Mouse (Mus musculus): ENCODE data around the gene Lrrtm3. TPM values are rescaled to one million over a fixed set of nuclear protein-coding genes. Genes with fewer than 3 reads are reported as not detected.

Lrrtm3 gene
- polyA plus RNA-seq (2012): not detected in 2 replicates

DNA sequence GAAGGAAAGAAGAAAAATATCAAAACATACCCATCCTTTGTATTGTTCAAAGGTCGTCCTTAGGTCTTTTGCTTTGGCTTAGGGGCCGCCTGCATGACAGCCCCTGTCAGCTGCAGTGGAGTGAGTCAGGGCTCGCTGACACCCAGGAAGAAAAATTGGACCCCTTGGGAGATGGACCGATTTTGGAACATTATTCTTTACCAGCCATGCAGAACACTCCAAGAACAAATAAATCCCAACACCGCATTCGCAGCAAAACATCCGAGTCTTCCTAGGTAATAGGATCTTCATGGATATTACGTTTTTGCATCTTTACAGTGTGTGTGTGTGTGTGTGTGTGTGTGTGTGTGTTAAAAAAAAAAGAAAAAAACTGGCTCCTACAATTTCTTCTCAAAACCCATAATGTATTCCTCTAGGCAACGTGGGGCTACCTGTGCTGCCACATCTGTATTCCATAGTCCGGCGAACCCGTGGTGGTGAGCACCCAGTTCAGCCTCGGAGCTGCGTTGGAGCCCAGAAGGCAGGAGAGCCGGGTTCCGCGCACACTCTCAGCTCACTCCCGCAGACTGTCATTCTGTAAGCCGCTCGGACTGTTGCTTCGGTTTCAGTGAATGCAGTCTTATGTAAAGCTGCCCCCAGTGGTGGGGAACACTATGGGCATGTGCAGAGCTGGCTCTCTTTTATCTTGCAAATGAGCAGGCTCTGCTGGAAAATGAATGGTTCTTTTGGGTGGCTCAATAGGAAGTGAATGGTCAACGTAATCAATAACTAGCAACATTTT lies at the start of gene Lrrtm3:
Lrrtm3 (minus strand) TSS at position 598 of the 781 bp plus-strand sequence.
- TF ChIP-seq TAL1 (IDR thresholded peaks at IDR 0.05; ENCODE audit: low read length): no peak
- no peak for TF ChIP-seq GATA1 (IDR thresholded peaks at IDR 0.05; ENCODE audit: low read length)
- H3K27me3 ChIP-seq (ENCODE audit: control insufficient read depth): peaks cover 18% of the 10 kb centered on the region
- no peaks in the 10 kb centered on the region for H3K36me3 ChIP-seq (ENCODE audit: control insufficient read depth)
- no peaks in the 10 kb centered on the region for H3K4me1 ChIP-seq (ENCODE audit: control insufficient read depth)
- H3K9me3 ChIP-seq (ENCODE audit: control insufficient read depth, low read length): no peaks in the 10 kb centered on the region
- no peak within 1 kb of the TSS for H3K4me3 ChIP-seq (replicated peaks)

DNA sequence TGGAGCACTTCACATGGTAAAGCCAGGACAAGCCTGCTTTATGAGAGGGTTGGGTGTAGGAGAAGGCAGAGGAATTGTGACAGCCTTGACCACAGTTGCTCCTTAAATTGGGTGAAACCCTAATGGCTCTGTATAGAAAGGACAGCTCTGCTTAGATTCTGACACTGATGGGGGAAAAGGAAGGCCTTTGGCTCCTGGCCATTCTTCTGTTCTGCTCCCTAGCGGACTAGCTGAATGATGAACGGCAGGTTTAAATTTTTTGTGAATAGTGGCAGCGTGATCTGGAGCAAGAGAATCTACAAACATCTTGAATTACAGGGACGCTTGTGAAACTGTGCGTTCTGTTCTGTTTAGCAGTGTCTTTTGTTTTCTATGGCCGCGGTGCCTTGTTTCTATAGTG lies 45.4 kb upstream of the Lrrtm3 start:
- peaks cover 16% of the 10 kb centered on the region for H3K9me3 ChIP-seq (ENCODE audit: control insufficient read depth, low read length)
- no peaks in the 10 kb centered on the region for H3K4me1 ChIP-seq (ENCODE audit: control insufficient read depth)
- no peak for TF ChIP-seq TAL1 (IDR thresholded peaks at IDR 0.05; ENCODE audit: low read length)
- no peak for TF ChIP-seq GATA1 (IDR thresholded peaks at IDR 0.05; ENCODE audit: low read length)
- H3K36me3 ChIP-seq (ENCODE audit: control insufficient read depth): no peaks in the 10 kb centered on the region
- no peaks in the 10 kb centered on the region for H3K27me3 ChIP-seq (ENCODE audit: control insufficient read depth)
- H3K4me3 ChIP-seq (replicated peaks): no peak overlapping the region

- no peaks in the 10 kb centered on the region for H3K4me1 ChIP-seq (ENCODE audit: control insufficient read depth)
Measured at GRCm38 (mm10) chr10:64133461-64133860, 43.4 kb upstream of the Lrrtm3 start.

DNA sequence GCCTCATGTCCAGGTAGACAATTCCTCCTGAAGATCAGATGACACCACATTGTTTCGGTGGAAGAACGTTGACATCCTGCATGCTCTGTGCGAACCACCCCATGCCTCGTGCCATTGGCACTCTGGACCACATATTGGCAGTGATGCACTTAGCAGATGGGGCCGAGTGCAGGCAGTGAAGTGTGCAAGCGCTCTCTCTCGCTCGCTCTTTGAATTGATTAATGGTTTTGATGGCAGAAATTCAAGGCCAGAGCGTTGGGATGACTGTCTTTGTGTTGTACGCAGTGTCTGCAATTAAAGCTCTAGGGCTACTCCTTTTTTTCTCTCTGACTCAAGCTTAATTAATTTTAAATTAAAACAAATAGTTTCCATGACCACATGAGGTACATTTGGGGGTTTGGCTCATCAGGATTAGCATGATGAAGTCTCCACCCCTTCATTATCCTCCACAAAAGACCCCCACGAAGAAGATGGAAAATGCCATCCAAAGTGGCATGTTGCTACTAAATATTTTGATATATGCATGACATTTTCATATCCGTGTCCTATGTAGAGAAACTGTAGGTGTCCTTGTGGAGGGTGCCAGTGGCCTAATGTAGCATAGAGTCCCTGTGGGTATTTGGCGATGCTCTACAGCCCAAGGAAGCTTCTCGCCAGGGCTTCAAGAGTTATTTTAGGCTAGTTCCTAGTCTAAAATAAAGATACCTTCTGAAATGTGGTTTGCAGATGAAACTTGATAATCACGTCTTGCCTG lies 40.5 kb upstream of the Lrrtm3 start:
- Histone ChIP-seq H3K4me3 (replicated peaks) (no peak overlapping the region), H3K9me3 (ENCODE audit: control insufficient read depth, low read length) (peaks cover 14% of the 10 kb centered on the region), H3K36me3 (ENCODE audit: control insufficient read depth) (no peaks in the 10 kb centered on the region), H3K27me3 (ENCODE audit: control insufficient read depth) (no peaks in the 10 kb centered on the region), H3K4me1 (ENCODE audit: control insufficient read depth) (no peaks in the 10 kb centered on the region)
- TF ChIP-seq TAL1 (IDR thresholded peaks at IDR 0.05; ENCODE audit: low read length) (no peak), GATA1 (IDR thresholded peaks at IDR 0.05; ENCODE audit: low read length) (no peak)

More at GRCm38 (mm10) chr10:64133461-64133860, 43.4 kb upstream of the Lrrtm3 start:
- Histone ChIP-seq H3K36me3 (ENCODE audit: control insufficient read depth) (no peaks in the 10 kb centered on the region), H3K9me3 (ENCODE audit: control insufficient read depth, low read length) (peaks cover 18% of the 10 kb centered on the region), H3K27me3 (ENCODE audit: control insufficient read depth) (no peaks in the 10 kb centered on the region), H3K4me3 (replicated peaks) (no peak overlapping the region)
- TF ChIP-seq GATA1 (IDR thresholded peaks at IDR 0.05; ENCODE audit: low read length): no peak
- TF ChIP-seq TAL1 (IDR thresholded peaks at IDR 0.05; ENCODE audit: low read length): no peak

DNA sequence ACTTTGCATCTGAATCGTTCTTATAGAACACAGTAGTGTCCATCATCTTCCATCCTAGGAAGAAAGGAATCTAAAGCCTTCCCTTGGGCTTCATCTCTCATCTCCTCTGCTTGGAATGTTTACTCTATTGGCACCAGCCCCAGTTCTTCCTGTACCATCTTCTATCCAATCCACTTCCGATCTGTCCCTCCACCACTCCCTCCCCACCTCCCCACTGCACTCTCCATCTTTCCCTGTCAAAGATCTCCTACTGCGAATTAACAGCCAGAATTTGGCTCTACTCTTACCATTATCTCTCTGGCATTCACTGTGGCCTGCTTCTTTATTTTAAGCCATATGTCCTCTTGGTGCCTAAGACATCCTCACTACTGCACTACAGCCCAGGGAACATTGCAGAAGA lies 28.8 kb upstream of the Lrrtm3 start:
- peaks cover 18% of the 10 kb centered on the region for H3K9me3 ChIP-seq (ENCODE audit: control insufficient read depth, low read length)
- TF ChIP-seq GATA1 (IDR thresholded peaks at IDR 0.05; ENCODE audit: low read length) (no peak), TAL1 (IDR thresholded peaks at IDR 0.05; ENCODE audit: low read length) (no peak)

DNA sequence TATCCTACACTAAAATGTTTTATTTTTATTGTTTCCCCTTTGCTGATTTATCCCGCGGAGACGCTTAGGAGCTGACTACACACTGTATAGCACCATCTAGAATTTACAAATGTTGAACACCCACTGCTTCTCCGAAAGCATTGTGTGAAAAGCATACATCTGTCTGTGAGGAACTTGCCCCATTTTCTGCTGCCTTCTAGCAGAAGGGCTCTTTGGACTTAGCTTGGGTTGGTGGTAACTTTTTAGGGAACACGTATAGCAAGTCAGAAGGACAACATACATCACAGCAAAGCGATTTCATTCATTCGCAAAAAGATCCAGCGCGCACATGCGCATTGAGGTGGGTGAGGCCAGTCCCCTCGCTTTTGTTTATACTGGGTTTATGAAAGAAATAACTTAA lies 25.2 kb upstream of the Lrrtm3 start:
- Histone ChIP-seq H3K36me3 (ENCODE audit: control insufficient read depth) (no peaks in the 10 kb centered on the region), H3K27me3 (ENCODE audit: control insufficient read depth) (no peaks in the 10 kb centered on the region), H3K4me1 (ENCODE audit: control insufficient read depth) (no peaks in the 10 kb centered on the region), H3K4me3 (replicated peaks) (no peak overlapping the region), H3K9me3 (ENCODE audit: control insufficient read depth, low read length) (peaks cover 21% of the 10 kb centered on the region)
- no peak for TF ChIP-seq TAL1 (IDR thresholded peaks at IDR 0.05; ENCODE audit: low read length)
- no peak for TF ChIP-seq GATA1 (IDR thresholded peaks at IDR 0.05; ENCODE audit: low read length)

More for the DNA sequence above, 28.8 kb upstream of the Lrrtm3 start:
- H3K36me3 ChIP-seq (ENCODE audit: control insufficient read depth): no peaks in the 10 kb centered on the region
- no peaks in the 10 kb centered on the region for H3K4me1 ChIP-seq (ENCODE audit: control insufficient read depth)
- H3K4me3 ChIP-seq (replicated peaks): no peak overlapping the region
- H3K27me3 ChIP-seq (ENCODE audit: control insufficient read depth): no peaks in the 10 kb centered on the region

DNA sequence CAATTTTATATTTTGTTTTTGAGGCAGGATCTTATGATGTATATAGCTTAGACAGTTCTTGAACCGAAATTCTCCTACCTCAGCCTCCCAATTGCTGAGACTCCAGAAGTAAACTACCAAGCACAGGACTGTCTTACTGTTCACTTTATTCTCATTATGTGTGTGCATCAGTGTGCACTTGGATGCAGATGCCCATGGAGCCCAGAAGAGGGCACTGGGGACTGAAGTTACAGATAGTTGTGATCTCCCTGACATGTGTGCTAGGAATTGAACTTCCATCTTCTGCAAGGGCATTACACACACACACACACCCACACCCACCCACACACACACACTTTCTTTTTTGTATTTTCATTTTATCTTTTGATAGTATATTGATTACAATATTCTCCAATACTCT lies 6.5 kb upstream of the Lrrtm3 start:
- Histone ChIP-seq H3K36me3 (ENCODE audit: control insufficient read depth) (no peaks in the 10 kb centered on the region), H3K4me1 (ENCODE audit: control insufficient read depth) (no peaks in the 10 kb centered on the region), H3K27me3 (ENCODE audit: control insufficient read depth) (no peaks in the 10 kb centered on the region), H3K9me3 (ENCODE audit: control insufficient read depth, low read length) (peaks cover 3% of the 10 kb centered on the region; the same call in 1 of the 2 replicates), H3K4me3 (replicated peaks) (no peak overlapping the region)
- no peak for TF ChIP-seq GATA1 (IDR thresholded peaks at IDR 0.05; ENCODE audit: low read length)
- TF ChIP-seq TAL1 (IDR thresholded peaks at IDR 0.05; ENCODE audit: low read length): no peak

DNA sequence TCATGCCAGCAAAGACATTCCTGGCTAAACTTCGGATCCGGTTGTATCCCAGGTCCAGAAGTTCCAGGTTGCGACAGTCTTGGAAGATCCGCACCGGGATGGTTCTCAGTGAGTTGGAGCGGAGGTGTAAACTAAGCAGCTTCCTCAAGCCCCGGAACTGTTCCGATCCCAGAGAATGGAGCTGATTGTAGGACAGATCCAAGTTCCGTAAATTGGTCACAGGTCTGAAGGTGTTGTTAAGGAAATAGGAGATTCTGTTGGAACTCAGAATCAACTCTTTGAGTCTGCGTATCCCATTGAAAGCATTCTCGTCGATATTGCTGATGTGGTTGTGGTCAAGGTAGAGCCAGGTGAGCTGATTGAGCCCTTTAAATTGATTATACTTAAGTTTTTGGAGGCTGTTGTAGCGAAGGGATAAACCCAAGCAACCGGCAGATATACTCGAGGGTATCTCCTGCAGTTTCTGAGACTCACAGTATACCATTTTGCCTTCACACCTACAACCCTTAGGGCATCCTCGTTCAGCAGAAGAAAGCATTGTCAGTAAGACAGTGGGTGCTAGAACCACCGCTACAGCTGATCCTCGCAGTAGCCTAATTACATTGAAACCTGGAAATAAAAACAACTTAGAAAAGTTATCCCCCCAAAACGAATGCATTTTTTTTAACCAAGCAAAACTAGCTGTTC lies 1.2 kb downstream of the Lrrtm3 start:
- H3K4me1 ChIP-seq (ENCODE audit: control insufficient read depth): no peaks in the 10 kb centered on the region
- H3K27me3 ChIP-seq (ENCODE audit: control insufficient read depth): peaks cover 18% of the 10 kb centered on the region
- H3K9me3 ChIP-seq (ENCODE audit: control insufficient read depth, low read length): no peaks in the 10 kb centered on the region
- no peaks in the 10 kb centered on the region for H3K36me3 ChIP-seq (ENCODE audit: control insufficient read depth)
- TF ChIP-seq TAL1 (IDR thresholded peaks at IDR 0.05; ENCODE audit: low read length) (no peak), GATA1 (IDR thresholded peaks at IDR 0.05; ENCODE audit: low read length) (no peak)
- H3K4me3 ChIP-seq (replicated peaks): no peak overlapping the region

Data from erythroblast, embryonic 14.5 days (primary cell).